Mouse (Mus musculus) limb, embryonic 14.5 days (tissue): ENCODE data around the gene Tmem150b. TPM values are rescaled to one million over a fixed set of nuclear protein-coding genes. Genes with fewer than 3 reads are reported as not detected.

Source experiments
- ATAC-seq: fragments of 200-750 bp; cut with Nextera tagmentation; 2 replicates; pipeline ENCODE4 v1.8.0; 2017; ENCODE audit warnings: low read depth, moderate number of reproducible peaks, moderate TSS enrichment; ENCODE audit not compliant: low FRiP score
- DNase-seq: peaks from one replicate; pipeline ENCODE4 v3.0.0-alpha.2; 2015; ENCODE audit warnings: low spot score
- H3K27ac ChIP-seq: fragments of 300-500 bp; sonication (generic); replicated peaks from 2 replicates; pipeline ENCODE4 v1.5.1; 2014; ENCODE audit warnings: low read depth, mild to moderate bottlenecking, low read length, moderate library complexity, mixed read lengths
- H3K27me3 ChIP-seq: fragments of 300-500 bp; sonication (generic); 2 replicates; pipeline ENCODE4 v1.6.1; 2014; ENCODE audit warnings: low read length, mixed read lengths; ENCODE audit not compliant: control insufficient read depth, insufficient read depth
- H3K36me3 ChIP-seq: fragments of 300-500 bp; sonication (generic); 2 replicates; pipeline ENCODE4 v1.6.1; 2014; ENCODE audit warnings: mild to moderate bottlenecking, low read length, moderate library complexity, mixed read lengths; ENCODE audit not compliant: control insufficient read depth, insufficient read depth
- H3K4me1 ChIP-seq: fragments of 300-500 bp; sonication (generic); 2 replicates; pipeline ENCODE4 v1.6.1; 2014; ENCODE audit warnings: antibody characterized with exemption, low read length, mixed read lengths; ENCODE audit not compliant: control insufficient read depth, insufficient read depth
- H3K4me2 ChIP-seq: fragments of 300-500 bp; sonication (generic); replicated peaks from 2 replicates; pipeline ENCODE4 v1.6.1; 2014; ENCODE audit warnings: low read depth, mild to moderate bottlenecking, low read length, moderate library complexity; ENCODE audit not compliant: severe bottlenecking
- H3K4me3 ChIP-seq: fragments of 300-500 bp; sonication (generic); replicated peaks from 2 replicates; pipeline ENCODE4 v1.5.1; 2014; ENCODE audit warnings: low read length
- H3K9ac ChIP-seq: fragments of 300-500 bp; sonication (generic); 2 replicates; pipeline ENCODE4 v1.6.1; 2014; ENCODE audit warnings: mild to moderate bottlenecking, low read depth, low read length, moderate library complexity; ENCODE audit not compliant: severe bottlenecking
- H3K9me3 ChIP-seq: fragments of 300-500 bp; sonication (generic); 2 replicates; pipeline ENCODE4 v1.6.1; 2016; ENCODE audit warnings: low read length; ENCODE audit not compliant: control insufficient read depth
- POLR2A ChIP-seq: fragments of 200-500 bp; IDR thresholded peaks from 2 replicates; pipeline ENCODE4 v1.8.0; 2012; ENCODE audit warnings: inconsistent platforms, mild to moderate bottlenecking, moderate library complexity, borderline replicate concordance; ENCODE audit not compliant: insufficient read depth, insufficient read length; ENCODE audit errors: extremely low read depth
- WGBS: fragments of 180-500 bp; shearing (Covaris S2); extraction: QIAGEN DNeasy Blood & Tissue Kit; methylation state at CpG from one replicate; pipeline ENCODE4 v1.1.7; 2014; 5-methylcytosine and 5-hydroxymethylcytosine counted together
- polyA plus RNA-seq, 2 experiments: library from polyadenylated mRNA; depleted of rRNA in 1 of 2; stranded (reverse) in 1 of 2; unstranded in 1 of 2; fragments of >200 nt; fragmentation: Nextera tagmentation in 1 of 2; extraction: Ambion mirVana in 1 of 2; gene quantifications; 2 replicates each; pipeline versions ENCODE4 v1.2.1 to v1.2.3; 2012 to 2014

Gene Tmem150b
- polyA plus RNA-seq, 2 experiments, result 0.17 to 0.24 TPM

GRCm38 (mm10) chr7:4663179-4663578 lies 61.9 kb downstream of the Tmem150b start:
- peaks cover 36% of the 10 kb centered on the region for H3K36me3 ChIP-seq
- no peak for ATAC-seq

GRCm38 (mm10) chr7:4659911-4660443 lies 65.1 kb downstream of the Tmem150b start:
- H3K4me2 ChIP-seq, result peak overlapping the region; percentile 90
- no peaks in the 10 kb centered on the region for H3K27me3 ChIP-seq
- no peaks in the 10 kb centered on the region for H3K9me3 ChIP-seq
- peak overlapping the region; percentile 97 for H3K27ac ChIP-seq
- TF ChIP-seq POLR2A, result no peak
- no peak for ATAC-seq
- H3K4me1 ChIP-seq, result peaks cover 16% of the 10 kb centered on the region
- peak overlapping the region; percentile 94 for H3K9ac ChIP-seq
- DNase-seq, result peak; percentile 18
- peaks cover 24% of the 10 kb centered on the region for H3K36me3 ChIP-seq
- peak overlapping the region; percentile 88 for H3K4me3 ChIP-seq
- 57% methylated on average over 3 of the region's 3 CpGs for WGBS

More at GRCm38 (mm10) chr7:4663179-4663578, 61.9 kb downstream of the Tmem150b start:
- Histone ChIP-seq H3K9ac (no peak overlapping the region), H3K4me3 (no peak overlapping the region), H3K9me3 (no peaks in the 10 kb centered on the region), H3K4me1 (peaks cover 7% of the 10 kb centered on the region), H3K27me3 (no peaks in the 10 kb centered on the region), H3K4me2 (no peak overlapping the region), H3K27ac (no peak overlapping the region)
- DNase-seq, result no peak
- WGBS, result 66% methylated on average over 8 of the region's 8 CpGs
- no peak for TF ChIP-seq POLR2A

GRCm38 (mm10) chr7:4658912-4659551 lies 66.0 kb downstream of the Tmem150b start, which contains the start of gene Ppp6r1:
TSS of gene Ppp6r1 (minus strand) at chr7:4659019.
- Histone ChIP-seq H3K9me3 (no peaks in the 10 kb centered on the region), H3K9ac (peak within 1 kb of the TSS; percentile 94), H3K4me2 (peak within 1 kb of the TSS; percentile 93), H3K36me3 (peaks cover 16% of the 10 kb centered on the region), H3K27me3 (no peaks in the 10 kb centered on the region), H3K4me3 (peak within 1 kb of the TSS; percentile 88), H3K27ac (peak within 1 kb of the TSS; percentile 97), H3K4me1 (peaks cover 16% of the 10 kb centered on the region)
- WGBS, result under 1% methylated on average over 54 of the region's 54 CpGs
- TF ChIP-seq POLR2A, result peak; percentile 94
- DNase-seq (peak; percentile 97), ATAC-seq (peak; percentile 96)

GRCm38 (mm10) chr7:4658128-4658907 lies 66.7 kb downstream of the Tmem150b start:
- under 1% methylated on average over 42 of the region's 78 CpGs for WGBS
- DNase-seq, result peak; percentile 13
- H3K4me1 ChIP-seq, result peaks cover 16% of the 10 kb centered on the region

GRCm38 (mm10) chr7:4657521-4658127 lies 67.4 kb downstream of the Tmem150b start:
- no peak for ATAC-seq
- Histone ChIP-seq H3K4me2 (peak overlapping the region; percentile 93), H3K27me3 (no peaks in the 10 kb centered on the region), H3K4me1 (peaks cover 16% of the 10 kb centered on the region), H3K4me3 (peak overlapping the region; percentile 88), H3K36me3 (peaks cover 17% of the 10 kb centered on the region), H3K27ac (no peak overlapping the region), H3K9ac (peak overlapping the region; percentile 94), H3K9me3 (no peaks in the 10 kb centered on the region)
- no peak for DNase-seq
- 47% methylated on average over 9 of the region's 9 CpGs for WGBS
- no peak for TF ChIP-seq POLR2A

More at GRCm38 (mm10) chr7:4658128-4658907, 66.7 kb downstream of the Tmem150b start:
- H3K36me3 ChIP-seq, result peaks cover 16% of the 10 kb centered on the region
- TF ChIP-seq POLR2A, result no peak
- peak; percentile 80 for ATAC-seq
- no peaks in the 10 kb centered on the region for H3K27me3 ChIP-seq
- peak overlapping the region; percentile 93 for H3K4me2 ChIP-seq
- peak overlapping the region; percentile 97 for H3K27ac ChIP-seq
- peak overlapping the region; percentile 88 for H3K4me3 ChIP-seq
- H3K9ac ChIP-seq, result peak overlapping the region; percentile 94
- H3K9me3 ChIP-seq, result no peaks in the 10 kb centered on the region

Other genes with a start within 250 kb of the Tmem150b start
- 89.6 and 103 TPM in 2 replicates for gene Ppp1r12c, start 223.6 kb downstream of the Tmem150b start, polyA plus RNA-seq (2012; rRNA removed)
- 59.1 and 68.6 TPM in 2 replicates for gene Ppp1r12c, start 223.6 kb downstream of the Tmem150b start, polyA plus RNA-seq (2014; fragmentation: Nextera tagmentation; extraction: Ambion mirVana)
- gene Tnnt1, start 208.9 kb downstream of the Tmem150b start, polyA plus RNA-seq (2012; rRNA removed), result 99.8 and 238 TPM in 2 replicates
- gene Tnnt1, start 208.9 kb downstream of the Tmem150b start, polyA plus RNA-seq (2014; fragmentation: Nextera tagmentation; extraction: Ambion mirVana), result 241 and 300 TPM in 2 replicates
- gene Tnni3, start 201.0 kb downstream of the Tmem150b start, polyA plus RNA-seq (2012; rRNA removed), result 10.6 and 11.1 TPM in 2 replicates
- gene Tnni3, start 201.0 kb downstream of the Tmem150b start, polyA plus RNA-seq (2014; fragmentation: Nextera tagmentation; extraction: Ambion mirVana), result 2.8 and 2.9 TPM in 2 replicates
- 8.3 and 9.5 TPM in 2 replicates for gene Dnaaf3, start 192.8 kb downstream of the Tmem150b start, polyA plus RNA-seq (2012; rRNA removed)
- 0.61 and 1.1 TPM in 2 replicates for gene Dnaaf3, start 192.8 kb downstream of the Tmem150b start, polyA plus RNA-seq (2014; fragmentation: Nextera tagmentation; extraction: Ambion mirVana)
- 3.9 and 4.2 TPM in 2 replicates for gene Syt5, start 177.7 kb downstream of the Tmem150b start, polyA plus RNA-seq (2012; rRNA removed)
- gene Syt5, start 177.7 kb downstream of the Tmem150b start, polyA plus RNA-seq (2014; fragmentation: Nextera tagmentation; extraction: Ambion mirVana), result 3.4 and 4.3 TPM in 2 replicates
- 0.03 and 0.26 TPM in 2 replicates for gene Ptprh, start 121.2 kb downstream of the Tmem150b start, polyA plus RNA-seq (2012; rRNA removed)
- not detected in 2 replicates for gene Ptprh, start 121.2 kb downstream of the Tmem150b start, polyA plus RNA-seq (2014; fragmentation: Nextera tagmentation; extraction: Ambion mirVana)
- gene Tmem86b, start 93.8 kb downstream of the Tmem150b start, polyA plus RNA-seq (2012; rRNA removed), result 17.2 and 23.1 TPM in 2 replicates
- gene Tmem86b, start 93.8 kb downstream of the Tmem150b start, polyA plus RNA-seq (2014; fragmentation: Nextera tagmentation; extraction: Ambion mirVana), result 1.4 and 2.3 TPM in 2 replicates
- gene Ppp6r1, start 66.2 kb downstream of the Tmem150b start, polyA plus RNA-seq (2012; rRNA removed), result 86.9 and 112 TPM in 2 replicates
- 7.9 and 8.7 TPM in 2 replicates for gene Ppp6r1, start 66.2 kb downstream of the Tmem150b start, polyA plus RNA-seq (2014; fragmentation: Nextera tagmentation; extraction: Ambion mirVana)
- 55.6 and 72.9 TPM in 2 replicates for gene Hspbp1, start 40.2 kb downstream of the Tmem150b start, polyA plus RNA-seq (2012; rRNA removed)
- 77.5 and 82.5 TPM in 2 replicates for gene Hspbp1, start 40.2 kb downstream of the Tmem150b start, polyA plus RNA-seq (2014; fragmentation: Nextera tagmentation; extraction: Ambion mirVana)
- 26.4 and 33.0 TPM in 2 replicates for gene Brsk1, start 34.6 kb downstream of the Tmem150b start, polyA plus RNA-seq (2012; rRNA removed)
- gene Brsk1, start 34.6 kb downstream of the Tmem150b start, polyA plus RNA-seq (2014; fragmentation: Nextera tagmentation; extraction: Ambion mirVana), result 1.3 and 1.7 TPM in 2 replicates
- gene Kmt5c, start 14.9 kb upstream of the Tmem150b start, polyA plus RNA-seq (2012; rRNA removed), result 161 and 223 TPM in 2 replicates
- 44.4 and 51.2 TPM in 2 replicates for gene Kmt5c, start 14.9 kb upstream of the Tmem150b start, polyA plus RNA-seq (2014; fragmentation: Nextera tagmentation; extraction: Ambion mirVana)
- gene Cox6b2, start 27.8 kb upstream of the Tmem150b start, polyA plus RNA-seq (2012; rRNA removed), result 91.7 and 127 TPM in 2 replicates
- gene Cox6b2, start 27.8 kb upstream of the Tmem150b start, polyA plus RNA-seq (2014; fragmentation: Nextera tagmentation; extraction: Ambion mirVana), result 44.7 and 48.9 TPM in 2 replicates
- 0.03 TPM in 1 of 2 replicates, not detected in the other for gene Fam71e2, start 46.1 kb upstream of the Tmem150b start, polyA plus RNA-seq (2012; rRNA removed)
- gene Fam71e2, start 46.1 kb upstream of the Tmem150b start, polyA plus RNA-seq (2014; fragmentation: Nextera tagmentation; extraction: Ambion mirVana), result not detected in 2 replicates
- gene Il11, start 57.6 kb upstream of the Tmem150b start, polyA plus RNA-seq (2012; rRNA removed), result 0.33 and 0.63 TPM in 2 replicates
- 0.22 TPM in 1 of 2 replicates, not detected in the other for gene Il11, start 57.6 kb upstream of the Tmem150b start, polyA plus RNA-seq (2014; fragmentation: Nextera tagmentation; extraction: Ambion mirVana)
- gene Tmem190, start 57.7 kb upstream of the Tmem150b start, polyA plus RNA-seq (2012; rRNA removed), result not detected in 2 replicates
- not detected in 2 replicates for gene Tmem190, start 57.7 kb upstream of the Tmem150b start, polyA plus RNA-seq (2014; fragmentation: Nextera tagmentation; extraction: Ambion mirVana)
- gene Tmem238, start 64.4 kb upstream of the Tmem150b start, polyA plus RNA-seq (2012; rRNA removed), result 10.1 and 15.2 TPM in 2 replicates
- gene Tmem238, start 64.4 kb upstream of the Tmem150b start, polyA plus RNA-seq (2014; fragmentation: Nextera tagmentation; extraction: Ambion mirVana), result 8.1 and 9.6 TPM in 2 replicates
- gene Rpl28, start 67.6 kb upstream of the Tmem150b start, polyA plus RNA-seq (2012; rRNA removed), result 486 and 665 TPM in 2 replicates
- 253 and 275 TPM in 2 replicates for gene Rpl28, start 67.6 kb upstream of the Tmem150b start, polyA plus RNA-seq (2014; fragmentation: Nextera tagmentation; extraction: Ambion mirVana)
- gene Ube2s, start 87.3 kb upstream of the Tmem150b start, polyA plus RNA-seq (2012; rRNA removed), result 515 and 618 TPM in 2 replicates
- gene Ube2s, start 87.3 kb upstream of the Tmem150b start, polyA plus RNA-seq (2014; fragmentation: Nextera tagmentation; extraction: Ambion mirVana), result 366 and 368 TPM in 2 replicates
- 4.2 and 5.1 TPM in 2 replicates for gene Shisa7, start 119.4 kb upstream of the Tmem150b start, polyA plus RNA-seq (2012; rRNA removed)
- 0.43 and 0.54 TPM in 2 replicates for gene Shisa7, start 119.4 kb upstream of the Tmem150b start, polyA plus RNA-seq (2014; fragmentation: Nextera tagmentation; extraction: Ambion mirVana)
- gene Isoc2b, start 145.0 kb upstream of the Tmem150b start, polyA plus RNA-seq (2012; rRNA removed), result 7.4 and 11.0 TPM in 2 replicates
- gene Isoc2b, start 145.0 kb upstream of the Tmem150b start, polyA plus RNA-seq (2014; fragmentation: Nextera tagmentation; extraction: Ambion mirVana), result 9.7 and 9.9 TPM in 2 replicates
- gene Isoc2a, start 151.9 kb upstream of the Tmem150b start, polyA plus RNA-seq (2012; rRNA removed), result 13.6 and 16.7 TPM in 2 replicates
- gene Isoc2a, start 151.9 kb upstream of the Tmem150b start, polyA plus RNA-seq (2014; fragmentation: Nextera tagmentation; extraction: Ambion mirVana), result 1.1 and 1.3 TPM in 2 replicates
- 0.15 and 0.22 TPM in 2 replicates for gene Gm36210, start 181.3 kb upstream of the Tmem150b start, polyA plus RNA-seq (2012; rRNA removed)
- gene Gm36210, start 181.3 kb upstream of the Tmem150b start, polyA plus RNA-seq (2014; fragmentation: Nextera tagmentation; extraction: Ambion mirVana), result not detected in 2 replicates
- 13.4 and 22.3 TPM in 2 replicates for gene Zfp628, start 190.0 kb upstream of the Tmem150b start, polyA plus RNA-seq (2012; rRNA removed)
- gene Zfp628, start 190.0 kb upstream of the Tmem150b start, polyA plus RNA-seq (2014; fragmentation: Nextera tagmentation; extraction: Ambion mirVana), result 4.0 and 4.6 TPM in 2 replicates
- 7.6 and 10.0 TPM in 2 replicates for gene Nat14, start 196.8 kb upstream of the Tmem150b start, polyA plus RNA-seq (2012; rRNA removed)
- 0.92 and 1.9 TPM in 2 replicates for gene Nat14, start 196.8 kb upstream of the Tmem150b start, polyA plus RNA-seq (2014; fragmentation: Nextera tagmentation; extraction: Ambion mirVana)
- gene Ssc5d, start 200.5 kb upstream of the Tmem150b start, polyA plus RNA-seq (2012; rRNA removed), result 38.1 and 48.4 TPM in 2 replicates
- 13.2 and 13.6 TPM in 2 replicates for gene Ssc5d, start 200.5 kb upstream of the Tmem150b start, polyA plus RNA-seq (2014; fragmentation: Nextera tagmentation; extraction: Ambion mirVana)
- gene Sbk2, start 239.2 kb upstream of the Tmem150b start, polyA plus RNA-seq (2012; rRNA removed), result 0.45 and 0.74 TPM in 2 replicates
- gene Sbk2, start 239.2 kb upstream of the Tmem150b start, polyA plus RNA-seq (2014; fragmentation: Nextera tagmentation; extraction: Ambion mirVana), result 0.37 and 1.1 TPM in 2 replicates
- gene Sbk3, start 245.9 kb upstream of the Tmem150b start, polyA plus RNA-seq (2012; rRNA removed), result 0.15 and 0.28 TPM in 2 replicates
- 0.06 and 0.12 TPM in 2 replicates for gene Sbk3, start 245.9 kb upstream of the Tmem150b start, polyA plus RNA-seq (2014; fragmentation: Nextera tagmentation; extraction: Ambion mirVana)